Mouse (Mus musculus): ENCODE data around the gene Epha2. TPM values are rescaled to one million over a fixed set of nuclear protein-coding genes. Genes with fewer than 3 reads are reported as not detected.

The Epha2 gene
- total RNA-seq, 1 experiment = 256 TPM

DNA sequence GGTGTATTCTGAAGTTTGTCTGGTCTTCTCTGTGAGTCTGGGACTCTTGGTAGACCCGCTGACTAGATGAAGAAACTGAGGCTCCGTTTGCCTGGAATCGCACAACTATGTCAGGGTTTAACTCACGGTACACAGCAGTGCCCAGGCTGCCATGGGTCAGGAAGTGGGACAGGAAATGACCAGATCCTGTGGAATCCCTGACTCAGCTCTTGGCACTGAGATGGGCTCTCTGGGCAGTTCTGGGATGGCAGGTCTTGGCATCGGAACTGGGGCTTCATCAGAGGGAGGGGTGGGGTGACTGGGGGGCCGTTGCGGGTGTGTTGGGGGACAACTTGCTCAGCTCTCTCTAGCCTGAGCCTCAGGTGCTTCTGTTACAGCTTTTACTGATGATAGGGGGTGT lies 10.0 kb downstream of the Epha2 start:
- in situ Hi-C loops (cut with MboI; ENCODE audit: low sequenced_read_pairs in 2 of 2, unreplicated experiment in 2 of 2) = no loop called here
- DNase-seq (ENCODE audit: low read depth, low spot score) = no peak
- no peaks in the 10 kb centered on the region for H3K9me3 ChIP-seq (ENCODE audit: control insufficient read depth, insufficient read depth, low read depth, low read length)
- H3K36me3 ChIP-seq (ENCODE audit: control insufficient read depth, insufficient read depth, low read length, poor library complexity, severe bottlenecking) = peaks cover 89% of the 10 kb centered on the region
- H3K4me3 ChIP-seq (ENCODE audit: insufficient read depth in 1 of 2, low read depth in 1 of 2, low read length in 2 of 2, poor library complexity in 1 of 2, severe bottlenecking in 1 of 2) = no peak overlapping the region
- no peak overlapping the region for H3K27ac ChIP-seq (ENCODE audit: insufficient read depth, low read depth, low read length, poor library complexity, severe bottlenecking)
- H3K9ac ChIP-seq (ENCODE audit: insufficient read depth, low read depth, low read length, poor library complexity, severe bottlenecking) = no peak overlapping the region
- peaks cover 5 to 63% of the 10 kb centered on the region in 2 experiments for H3K4me1 ChIP-seq (ENCODE audit: control insufficient read depth in 2 of 2, insufficient read depth in 2 of 2, low read length in 2 of 2, poor library complexity in 1 of 2)
- TF ChIP-seq MAFK (IDR thresholded peaks at IDR 0.05; ENCODE audit: insufficient read depth, low read depth, low read length) = no peak
- no peak for TF ChIP-seq CHD2 (IDR thresholded peaks at IDR 0.05; ENCODE audit: low read depth, low read length)
- no peak for TF ChIP-seq HCFC1 (IDR thresholded peaks at IDR 0.05; ENCODE audit: borderline replicate concordance, insufficient read depth, low read length)
- TF ChIP-seq ZC3H11A (IDR thresholded peaks at IDR 0.05; ENCODE audit: borderline replicate concordance, low read depth, low read length) = no peak

DNA sequence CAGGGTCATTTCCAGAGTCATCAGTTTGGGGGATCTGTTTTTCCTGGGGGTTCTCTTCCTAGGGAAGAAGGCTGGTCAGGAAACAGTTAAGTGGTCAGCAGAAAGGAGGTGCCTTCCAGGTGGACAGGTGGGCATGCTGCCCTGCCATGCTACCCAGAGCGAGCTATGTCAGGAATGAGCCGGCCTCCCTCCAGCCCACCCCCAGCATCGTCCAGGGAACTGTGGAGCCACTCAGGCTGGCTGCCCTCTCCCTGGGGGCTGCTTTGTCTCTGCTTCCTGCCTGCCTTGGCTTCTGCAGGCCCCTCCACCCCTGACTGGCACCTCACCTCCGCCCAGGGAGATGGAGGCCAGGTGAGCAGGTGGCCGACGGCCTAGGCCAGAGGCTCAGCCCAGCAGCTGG lies 10.5 kb downstream of the Epha2 start:
- in situ Hi-C loops (cut with MboI; ENCODE audit: low sequenced_read_pairs in 2 of 2, unreplicated experiment in 2 of 2) = no loop called here
- H3K4me1 ChIP-seq (ENCODE audit: control insufficient read depth in 2 of 2, insufficient read depth in 2 of 2, low read length in 2 of 2, poor library complexity in 1 of 2) = peaks cover 5 to 59% of the 10 kb centered on the region in 2 experiments
- no peaks in the 10 kb centered on the region for H3K9me3 ChIP-seq (ENCODE audit: control insufficient read depth, insufficient read depth, low read depth, low read length)
- H3K36me3 ChIP-seq (ENCODE audit: control insufficient read depth, insufficient read depth, low read length, poor library complexity, severe bottlenecking) = peaks cover 89% of the 10 kb centered on the region
- no peak overlapping the region for H3K9ac ChIP-seq (ENCODE audit: insufficient read depth, low read depth, low read length, poor library complexity, severe bottlenecking)
- no peak for DNase-seq (ENCODE audit: low read depth, low spot score)
- no peak overlapping the region for H3K4me3 ChIP-seq (ENCODE audit: insufficient read depth in 1 of 2, low read depth in 1 of 2, low read length in 2 of 2, poor library complexity in 1 of 2, severe bottlenecking in 1 of 2)
- no peak overlapping the region for H3K27ac ChIP-seq (ENCODE audit: insufficient read depth, low read depth, low read length, poor library complexity, severe bottlenecking)
- no peak for TF ChIP-seq MAFK (IDR thresholded peaks at IDR 0.05; ENCODE audit: insufficient read depth, low read depth, low read length)
- TF ChIP-seq CHD2 (IDR thresholded peaks at IDR 0.05; ENCODE audit: low read depth, low read length) = no peak
- no peak for TF ChIP-seq HCFC1 (IDR thresholded peaks at IDR 0.05; ENCODE audit: borderline replicate concordance, insufficient read depth, low read length)
- no peak for TF ChIP-seq ZC3H11A (IDR thresholded peaks at IDR 0.05; ENCODE audit: borderline replicate concordance, low read depth, low read length)
- no peak for TF ChIP-seq ZNF384 (IDR thresholded peaks at IDR 0.05; ENCODE audit: low read depth, low read length)

GRCm38 (mm10) chr4:141311908-141312307 lies 10.9 kb downstream of the Epha2 start:
- Histone ChIP-seq H3K36me3 (ENCODE audit: control insufficient read depth, insufficient read depth, low read length, poor library complexity, severe bottlenecking) (peaks cover 89% of the 10 kb centered on the region), H3K4me1 (ENCODE audit: control insufficient read depth in 2 of 2, insufficient read depth in 2 of 2, low read length in 2 of 2, poor library complexity in 1 of 2) (peaks cover 5 to 58% of the 10 kb centered on the region in 2 experiments), H3K4me3 (ENCODE audit: insufficient read depth in 1 of 2, low read depth in 1 of 2, low read length in 2 of 2, poor library complexity in 1 of 2, severe bottlenecking in 1 of 2) (no peak overlapping the region), H3K27ac (ENCODE audit: insufficient read depth, low read depth, low read length, poor library complexity, severe bottlenecking) (no peak overlapping the region), H3K9me3 (ENCODE audit: control insufficient read depth, insufficient read depth, low read depth, low read length) (no peaks in the 10 kb centered on the region), H3K9ac (ENCODE audit: insufficient read depth, low read depth, low read length, poor library complexity, severe bottlenecking) (no peak overlapping the region)
- in situ Hi-C loops (cut with MboI; ENCODE audit: low sequenced_read_pairs in 2 of 2, unreplicated experiment in 2 of 2) = no loop called here
- TF ChIP-seq HCFC1 (IDR thresholded peaks at IDR 0.05; ENCODE audit: borderline replicate concordance, insufficient read depth, low read length) (no peak), ZNF384 (IDR thresholded peaks at IDR 0.05; ENCODE audit: low read depth, low read length) (no peak), ZC3H11A (IDR thresholded peaks at IDR 0.05; ENCODE audit: borderline replicate concordance, low read depth, low read length) (no peak), MAFK (IDR thresholded peaks at IDR 0.05; ENCODE audit: insufficient read depth, low read depth, low read length) (no peak), CHD2 (IDR thresholded peaks at IDR 0.05; ENCODE audit: low read depth, low read length) (no peak)
- no peak for DNase-seq (ENCODE audit: low read depth, low spot score)

- peaks cover 93% of the 10 kb centered on the region for H3K36me3 ChIP-seq (ENCODE audit: control insufficient read depth, insufficient read depth, low read length, poor library complexity, severe bottlenecking)
- in situ Hi-C loops (cut with MboI; ENCODE audit: low sequenced_read_pairs in 2 of 2, unreplicated experiment in 2 of 2) = no loop called here
- TF ChIP-seq ZC3H11A (IDR thresholded peaks at IDR 0.05; ENCODE audit: borderline replicate concordance, low read depth, low read length) (no peak), HCFC1 (IDR thresholded peaks at IDR 0.05; ENCODE audit: borderline replicate concordance, insufficient read depth, low read length) (no peak), ZNF384 (IDR thresholded peaks at IDR 0.05; ENCODE audit: low read depth, low read length) (no peak), MAFK (IDR thresholded peaks at IDR 0.05; ENCODE audit: insufficient read depth, low read depth, low read length) (no peak), CHD2 (IDR thresholded peaks at IDR 0.05; ENCODE audit: low read depth, low read length) (no peak)
- no peak overlapping the region; the same call in 1 of the 2 replicates for H3K27ac ChIP-seq (ENCODE audit: insufficient read depth, low read depth, low read length, poor library complexity, severe bottlenecking)
- H3K4me3 ChIP-seq (ENCODE audit: insufficient read depth in 1 of 2, low read depth in 1 of 2, low read length in 2 of 2, poor library complexity in 1 of 2, severe bottlenecking in 1 of 2) = peak overlapping the region in 1 of 2 experiments; percentile 10; a peak in 1 of 4 replicates
- no peak for DNase-seq (ENCODE audit: low read depth, low spot score)
- 0 out of 2 replicates have a peak overlapping the region, but pooled peaks have one; percentile 4 for H3K9ac ChIP-seq (ENCODE audit: insufficient read depth, low read depth, low read length, poor library complexity, severe bottlenecking)
- H3K4me1 ChIP-seq (ENCODE audit: control insufficient read depth in 2 of 2, insufficient read depth in 2 of 2, low read length in 2 of 2, poor library complexity in 1 of 2) = peaks cover 5 to 57% of the 10 kb centered on the region in 2 experiments
- H3K9me3 ChIP-seq (ENCODE audit: control insufficient read depth, insufficient read depth, low read depth, low read length) = no peaks in the 10 kb centered on the region
Observed at GRCm38 (mm10) chr4:141312513-141313131, 11.6 kb downstream of the Epha2 start.
